In the genomic region with DNA sequence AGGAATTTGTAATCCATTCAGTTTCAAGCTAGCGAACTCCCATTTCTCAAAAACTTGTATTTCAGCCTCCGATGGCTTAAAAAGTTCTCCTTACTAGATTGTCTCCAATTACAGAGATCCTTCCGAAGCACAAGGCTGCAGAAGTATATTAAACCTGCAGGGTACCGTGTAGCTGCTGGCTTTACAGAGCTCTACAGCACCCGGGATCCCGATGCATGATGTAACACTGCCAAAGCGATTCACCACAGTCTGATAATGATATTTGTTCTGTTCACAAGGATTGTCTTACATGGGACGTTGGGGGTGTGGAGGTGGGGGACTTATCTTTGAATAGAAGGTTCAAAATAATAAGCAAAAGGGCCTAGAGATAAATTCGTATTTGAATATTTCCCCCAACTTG, we compare ENCODE assay signal across 21 mouse cellular contexts.
A peak's percentile ranks its signal among the peaks of the same experiment; 100 is the strongest.
DNase-seq lines count a peak whose midpoint lies in the region; ATAC-seq and TF ChIP-seq lines count a peak whose summit lies in the region.
"Had no signal": no experiment of that assay in that cellular context is flagged by ENCODE, and none has a peak within 500 bp of the region (broad histone marks: within the 10 kb centered on the region; RNA-seq: fewer than 3 reads in every experiment).

No protein-coding gene starts in this region.

- no peak for TF ChIP-seq CTCF in cerebellum, adult 2 months (IDR thresholded peaks at IDR 0.05; ENCODE audit: borderline replicate concordance, insufficient read depth, low read depth, low read length)

- no peak overlapping the region for H3K4me3 ChIP-seq in forebrain, embryonic 12.5 days (replicated peaks)
- no peak overlapping the region for H3K4me3 ChIP-seq in forebrain, embryonic 10.5 days
- no peak overlapping the region for H3K4me3 ChIP-seq in heart, embryonic 11.5 days (ENCODE audit: low read depth, low read length)
- H3K4me3 ChIP-seq in midbrain, embryonic 13.5 days (replicated peaks) = no peak overlapping the region
- no peak overlapping the region for H3K4me3 ChIP-seq in midbrain, embryonic 11.5 days (ENCODE audit: low read depth, low read length)
- H3K4me3 ChIP-seq in cerebellum, adult 2 months (replicated peaks; ENCODE audit: insufficient read depth, low read depth, low read length) = no peak overlapping the region
- H3K4me3 ChIP-seq: embryonic facial prominence, embryonic 15.5 days; erythroblast, embryonic 14.5 days; heart, adult 2 months; heart, embryonic 12.5 days; hindbrain, embryonic 10.5 days; hindbrain, embryonic 15.5 days had no signal

- H3K9me3 ChIP-seq in forebrain, embryonic 12.5 days = no peaks in the 10 kb centered on the region
- no peaks in the 10 kb centered on the region for H3K9me3 ChIP-seq in forebrain, embryonic 10.5 days
- no peaks in the 10 kb centered on the region for H3K9me3 ChIP-seq in heart, embryonic 11.5 days (replicated peaks; ENCODE audit: control insufficient read depth, low read length)
- no peaks in the 10 kb centered on the region for H3K9me3 ChIP-seq in midbrain, embryonic 13.5 days
- no peaks in the 10 kb centered on the region for H3K9me3 ChIP-seq in midbrain, embryonic 11.5 days (ENCODE audit: control insufficient read depth, low read length)
- H3K9me3 ChIP-seq: embryonic facial prominence, embryonic 15.5 days; heart, embryonic 12.5 days; hindbrain, embryonic 10.5 days; hindbrain, embryonic 15.5 days had no signal

- H3K9ac ChIP-seq in forebrain, embryonic 12.5 days = no peak overlapping the region
- H3K9ac ChIP-seq in heart, embryonic 11.5 days (ENCODE audit: low read depth, low read length) = no peak overlapping the region
- H3K9ac ChIP-seq in midbrain, embryonic 13.5 days (replicated peaks) = no peak overlapping the region
- H3K9ac ChIP-seq in midbrain, embryonic 11.5 days (ENCODE audit: low read length) = no peak overlapping the region
- H3K9ac ChIP-seq: embryonic facial prominence, embryonic 15.5 days; heart, embryonic 12.5 days; hindbrain, embryonic 15.5 days had no signal

- no peak for DNase-seq in forebrain, embryonic 10.5 days (ENCODE audit: extremely low spot score, low spot score)
- peak; percentile 33 for DNase-seq in heart, adult 11 months
- DNase-seq in midbrain, embryonic 11.5 days (ENCODE audit: low spot score, missing footprints) = no peak
- DNase-seq in urinary bladder, adult 18-20 months (ENCODE audit: low spot score in 2 of 2) = no peak
- no peak for DNase-seq in cerebellum, adult 2 months
- DNase-seq: adrenal gland, postnatal 10 days; cerebellum, adult 11-12 months; cerebellum, adult 9-11 months; cerebellum, postnatal 36 days; gastrocnemius, postnatal 36 days; heart, adult 2 months had no signal

- H3K4me2 ChIP-seq in forebrain, embryonic 12.5 days = no peak overlapping the region
- no peak overlapping the region for H3K4me2 ChIP-seq in heart, embryonic 11.5 days
- peak overlapping the region; percentile 29 for H3K4me2 ChIP-seq in midbrain, embryonic 13.5 days (replicated peaks)
- H3K4me2 ChIP-seq in midbrain, embryonic 11.5 days = no peak overlapping the region
- H3K4me2 ChIP-seq: embryonic facial prominence, embryonic 15.5 days; heart, embryonic 12.5 days; hindbrain, embryonic 15.5 days had no signal

- H3K27me3 ChIP-seq in forebrain, embryonic 12.5 days = peaks cover 3% of the 10 kb centered on the region; the same call in 1 of the 2 replicates
- peaks cover 12% of the 10 kb centered on the region for H3K27me3 ChIP-seq in forebrain, embryonic 10.5 days (ENCODE audit: poor library complexity, severe bottlenecking)
- H3K27me3 ChIP-seq in heart, embryonic 11.5 days (ENCODE audit: control insufficient read depth, insufficient read depth, low read length) = no peaks in the 10 kb centered on the region
- H3K27me3 ChIP-seq in midbrain, embryonic 13.5 days = no peaks in the 10 kb centered on the region
- no peaks in the 10 kb centered on the region for H3K27me3 ChIP-seq in midbrain, embryonic 11.5 days (ENCODE audit: control insufficient read depth, insufficient read depth, low read length)
- H3K27me3 ChIP-seq in cerebellum, adult 2 months (ENCODE audit: control insufficient read depth, insufficient read depth, low read length) = no peaks in the 10 kb centered on the region
- H3K27me3 ChIP-seq: embryonic facial prominence, embryonic 15.5 days; heart, embryonic 12.5 days; hindbrain, embryonic 15.5 days had no signal

- no peaks in the 10 kb centered on the region for H3K36me3 ChIP-seq in forebrain, embryonic 12.5 days (replicated peaks)
- H3K36me3 ChIP-seq in forebrain, embryonic 10.5 days (replicated peaks) = no peaks in the 10 kb centered on the region
- no peaks in the 10 kb centered on the region for H3K36me3 ChIP-seq in heart, embryonic 11.5 days (ENCODE audit: control insufficient read depth, insufficient read depth, low read length)
- H3K36me3 ChIP-seq in midbrain, embryonic 13.5 days = no peaks in the 10 kb centered on the region
- no peaks in the 10 kb centered on the region for H3K36me3 ChIP-seq in midbrain, embryonic 11.5 days (ENCODE audit: control insufficient read depth, insufficient read depth, low read length)
- H3K36me3 ChIP-seq: embryonic facial prominence, embryonic 15.5 days; heart, embryonic 12.5 days; hindbrain, embryonic 10.5 days; hindbrain, embryonic 15.5 days had no signal

- ATAC-seq in forebrain, embryonic 12.5 days (ENCODE audit: low FRiP score) = peak; percentile 49; the same call in 1 of the 2 replicates
- no peak for ATAC-seq in heart, embryonic 11.5 days (replicated peaks; ENCODE audit: insufficient number of reproducible peaks, low FRiP score, low TSS enrichment)
- peak; percentile 73; the same call in 1 of the 2 replicates for ATAC-seq in midbrain, embryonic 13.5 days
- ATAC-seq in midbrain, embryonic 11.5 days (ENCODE audit: low FRiP score) = no peak
- ATAC-seq: inflammation-experienced regulatory T-cells, adult 6 months; intestine, postnatal 0 days had no signal

- H3K27ac ChIP-seq in forebrain, embryonic 12.5 days = no peak overlapping the region
- H3K27ac ChIP-seq in forebrain, embryonic 10.5 days = no peak overlapping the region
- H3K27ac ChIP-seq in heart, embryonic 11.5 days (ENCODE audit: low read depth, low read length) = no peak overlapping the region
- H3K27ac ChIP-seq in midbrain, embryonic 13.5 days = no peak overlapping the region
- H3K27ac ChIP-seq in midbrain, embryonic 11.5 days (ENCODE audit: low read depth, low read length) = no peak overlapping the region
- H3K27ac ChIP-seq in cerebellum, adult 2 months (ENCODE audit: insufficient read depth, low read length) = no peak overlapping the region
- H3K27ac ChIP-seq: embryonic facial prominence, embryonic 15.5 days; heart, adult 2 months; hindbrain, embryonic 10.5 days; hindbrain, embryonic 15.5 days had no signal

- H3K4me1 ChIP-seq in forebrain, embryonic 12.5 days = peaks cover 33% of the 10 kb centered on the region; the same call in 1 of the 2 replicates
- H3K4me1 ChIP-seq in forebrain, embryonic 10.5 days = peaks cover 11% of the 10 kb centered on the region
- H3K4me1 ChIP-seq in heart, embryonic 11.5 days (ENCODE audit: control insufficient read depth, insufficient read depth, low read length) = no peaks in the 10 kb centered on the region
- peaks cover 59% of the 10 kb centered on the region for H3K4me1 ChIP-seq in midbrain, embryonic 13.5 days (replicated peaks)
- H3K4me1 ChIP-seq in midbrain, embryonic 11.5 days (ENCODE audit: control insufficient read depth, insufficient read depth, low read length) = peaks cover 12% of the 10 kb centered on the region
- H3K4me1 ChIP-seq in cerebellum, adult 2 months (ENCODE audit: control insufficient read depth, insufficient read depth, low read length) = no peaks in the 10 kb centered on the region
- H3K4me1 ChIP-seq: embryonic facial prominence, embryonic 15.5 days; heart, embryonic 12.5 days had no signal

- no peak for TF ChIP-seq POLR2A in cerebellum, adult 2 months (IDR thresholded peaks at IDR 0.05; ENCODE audit: borderline replicate concordance, insufficient read depth, low read length)

- WGBS in forebrain, embryonic 12.5 days = 73% methylated on average over 9 of the region's 9 CpGs
- 92% methylated on average over 9 of the region's 9 CpGs for WGBS in forebrain, embryonic 10.5 days
- WGBS in heart, embryonic 11.5 days (ENCODE audit: insufficient replicate concordance) = 78% methylated on average over 9 of the region's 9 CpGs
- WGBS in midbrain, embryonic 13.5 days = 54% methylated on average over 9 of the region's 9 CpGs
- WGBS in midbrain, embryonic 11.5 days = 75% methylated on average over 9 of the region's 9 CpGs
- 92% methylated on average over 9 of the region's 9 CpGs for WGBS in cerebellum, adult 2 months

Comparison
In these comparisons a context has a peak if more than half of its experiments do, and no peak if none do; other contexts are left out.
1. ATAC-seq: peak in forebrain, embryonic 12.5 days (single experiment) and midbrain, embryonic 13.5 days (single experiment); none in heart, embryonic 11.5 days (single experiment) and midbrain, embryonic 11.5 days (single experiment).